Mouse (Mus musculus) midbrain, embryonic 11.5 days (tissue): Measurements from ENCODE around the gene Nid1. TPM values are rescaled to one million over a fixed set of nuclear protein-coding genes. Genes with fewer than 3 reads are reported as not detected.
"Not testable (repeated sequence)": the region's sequence is repeated elsewhere in the genome, so short reads cannot be mapped to it uniquely, and the experiment has no call there.

ENCODE experiments used
- ATAC-seq: fragments of 200-750 bp; cut with Nextera tagmentation; 2 replicates; pipeline ENCODE4 v1.8.0; 2017; ENCODE audit warnings: moderate TSS enrichment, moderate library complexity; ENCODE audit not compliant: low FRiP score
- DNase-seq: peaks from one replicate; pipeline ENCODE4 v3.0.0; 2015; ENCODE audit warnings: low spot score; ENCODE audit errors: missing footprints
- H3K27ac ChIP-seq: fragments of 300-500 bp; sonication (generic); 2 replicates; pipeline ENCODE4 v1.5.1; 2014; ENCODE audit warnings: low read depth, low read length
- H3K27me3 ChIP-seq: fragments of 300-500 bp; sonication (generic); 2 replicates; pipeline ENCODE4 v1.6.1; 2014; ENCODE audit warnings: mild to moderate bottlenecking, low read length, moderate library complexity, mixed read lengths; ENCODE audit not compliant: control insufficient read depth, insufficient read depth
- H3K36me3 ChIP-seq: fragments of 300-500 bp; sonication (generic); 2 replicates; pipeline ENCODE4 v1.6.1; 2014; ENCODE audit warnings: mild to moderate bottlenecking, low read length, moderate library complexity, mixed read lengths; ENCODE audit not compliant: control insufficient read depth, insufficient read depth
- H3K4me1 ChIP-seq: fragments of 300-500 bp; sonication (generic); 2 replicates; pipeline ENCODE4 v1.6.1; 2014; ENCODE audit warnings: low read length; ENCODE audit not compliant: control insufficient read depth, insufficient read depth
- H3K4me2 ChIP-seq: fragments of 300-500 bp; sonication (generic); 2 replicates; pipeline ENCODE4 v1.6.1; 2014; ENCODE audit warnings: mild to moderate bottlenecking, moderate library complexity
- H3K4me3 ChIP-seq: fragments of 300-500 bp; sonication (generic); 2 replicates; pipeline ENCODE4 v1.5.1; 2014; ENCODE audit warnings: low read depth, low read length
- H3K9ac ChIP-seq: fragments of 300-500 bp; sonication (generic); 2 replicates; pipeline ENCODE4 v1.6.1; 2014; ENCODE audit warnings: low read length
- H3K9me3 ChIP-seq: fragments of 300-500 bp; sonication (generic); 2 replicates; pipeline ENCODE4 v1.6.1; 2016; ENCODE audit warnings: low read length; ENCODE audit not compliant: control insufficient read depth
- WGBS: fragments of 180-500 bp; shearing (Covaris S2); extraction: QIAGEN DNeasy Blood & Tissue Kit; methylation state at CpG from one replicate; pipeline ENCODE4 v1.1.7; 2014; 5-methylcytosine and 5-hydroxymethylcytosine counted together
- polyA plus RNA-seq: library from polyadenylated mRNA; unstranded; fragments of >200 nt; fragmentation: Nextera tagmentation; extraction: Ambion mirVana; gene quantifications from 2 replicates; pipeline ENCODE4 v1.2.1, GENCODE M21; 2014

The Nid1 gene
- polyA plus RNA-seq, 1 experiment from 2014 or later: 42.7 TPM

GRCm38 (mm10) chr13:13538585-13539300 lies 101.4 kb downstream of the Nid1 start:
- no peak overlapping the region for H3K4me2 ChIP-seq

GRCm38 (mm10) chr13:13543073-13543472 lies 105.7 kb downstream of the Nid1 start:
- 90% methylated on average over 10 of the region's 10 CpGs for WGBS
- peak; percentile 14 for DNase-seq

More at GRCm38 (mm10) chr13:13538585-13539300, 101.4 kb downstream of the Nid1 start:
- WGBS: 61% methylated on average over 4 of the region's 4 CpGs
- no peak overlapping the region for H3K9ac ChIP-seq
- no peaks in the 10 kb centered on the region for H3K36me3 ChIP-seq
- DNase-seq: no peak
- H3K27ac ChIP-seq: no peak overlapping the region
- H3K4me3 ChIP-seq: no peak overlapping the region
- H3K9me3 ChIP-seq: no peaks in the 10 kb centered on the region
- no peaks in the 10 kb centered on the region for H3K4me1 ChIP-seq
- ATAC-seq: no peak
- no peaks in the 10 kb centered on the region for H3K27me3 ChIP-seq

GRCm38 (mm10) chr13:13546792-13547191 lies 109.4 kb downstream of the Nid1 start:
- Histone ChIP-seq H3K9me3 (no peaks in the 10 kb centered on the region), H3K4me1 (no peaks in the 10 kb centered on the region), H3K4me2 (no peak overlapping the region), H3K36me3 (no peaks in the 10 kb centered on the region), H3K27ac (no peak overlapping the region), H3K27me3 (peaks cover 21% of the 10 kb centered on the region), H3K9ac (no peak overlapping the region), H3K4me3 (no peak overlapping the region)
- no peak for ATAC-seq
- 84% methylated on average over 3 of the region's 3 CpGs for WGBS
- peak; percentile 31 for DNase-seq

More at GRCm38 (mm10) chr13:13543073-13543472, 105.7 kb downstream of the Nid1 start:
- not testable (repeated sequence) for H3K27me3 ChIP-seq, H3K4me2 ChIP-seq, ATAC-seq, H3K9ac ChIP-seq, H3K4me3 ChIP-seq, H3K27ac ChIP-seq, H3K36me3 ChIP-seq, H3K9me3 ChIP-seq, H3K4me1 ChIP-seq

- Histone ChIP-seq H3K9ac (no peak overlapping the region), H3K4me3 (no peak overlapping the region), H3K4me1 (no peaks in the 10 kb centered on the region), H3K4me2 (no peak overlapping the region), H3K27ac (no peak overlapping the region), H3K27me3 (peaks cover 21% of the 10 kb centered on the region), H3K36me3 (no peaks in the 10 kb centered on the region), H3K9me3 (no peaks in the 10 kb centered on the region)
- DNase-seq: peak; percentile 61
- no peak for ATAC-seq
- WGBS: 88% methylated on average over 4 of the region's 4 CpGs
Measured at GRCm38 (mm10) chr13:13547889-13548288, 110.5 kb downstream of the Nid1 start.

- Histone ChIP-seq H3K9ac (no peak overlapping the region), H3K4me3 (no peak overlapping the region), H3K36me3 (no peaks in the 10 kb centered on the region), H3K4me2 (no peak overlapping the region), H3K4me1 (no peaks in the 10 kb centered on the region), H3K9me3 (no peaks in the 10 kb centered on the region), H3K27me3 (peaks cover 21% of the 10 kb centered on the region), H3K27ac (no peak overlapping the region)
- ATAC-seq: no peak
- peak; percentile 67 for DNase-seq
- WGBS: 92% methylated on average over 6 of the region's 6 CpGs
Measured at GRCm38 (mm10) chr13:13548431-13549190, 111.3 kb downstream of the Nid1 start.

GRCm38 (mm10) chr13:13549687-13550660 lies 112.6 kb downstream of the Nid1 start:
- 68% methylated on average over 9 of the region's 9 CpGs for WGBS

GRCm38 (mm10) chr13:13552020-13552419 lies 114.7 kb downstream of the Nid1 start:
- WGBS: 25% methylated on average over 3 of the region's 3 CpGs
- H3K4me2 ChIP-seq: no peak overlapping the region
- no peaks in the 10 kb centered on the region for H3K36me3 ChIP-seq
- H3K4me3 ChIP-seq: no peak overlapping the region
- no peak overlapping the region for H3K27ac ChIP-seq
- H3K27me3 ChIP-seq: peaks cover 28% of the 10 kb centered on the region
- H3K9ac ChIP-seq: no peak overlapping the region
- H3K9me3 ChIP-seq: no peaks in the 10 kb centered on the region
- ATAC-seq (peak; percentile 78), DNase-seq (peak; percentile 89)
- H3K4me1 ChIP-seq: no peaks in the 10 kb centered on the region

More at GRCm38 (mm10) chr13:13549687-13550660, 112.6 kb downstream of the Nid1 start:
- Histone ChIP-seq H3K4me2 (no peak overlapping the region), H3K4me3 (no peak overlapping the region), H3K9me3 (no peaks in the 10 kb centered on the region), H3K4me1 (no peaks in the 10 kb centered on the region), H3K36me3 (no peaks in the 10 kb centered on the region), H3K9ac (no peak overlapping the region), H3K27ac (no peak overlapping the region), H3K27me3 (peaks cover 28% of the 10 kb centered on the region)
- DNase-seq (peak; percentile 78), ATAC-seq (no peak)

GRCm38 (mm10) chr13:13553660-13554059 lies 116.3 kb downstream of the Nid1 start:
- H3K9me3 ChIP-seq: no peaks in the 10 kb centered on the region
- no peak overlapping the region for H3K4me3 ChIP-seq
- H3K4me2 ChIP-seq: no peak overlapping the region
- no peak overlapping the region for H3K9ac ChIP-seq
- H3K4me1 ChIP-seq: no peaks in the 10 kb centered on the region
- DNase-seq: no peak
- WGBS: 81% methylated on average over 1 of the region's 1 CpGs
- ATAC-seq: no peak
- no peak overlapping the region for H3K27ac ChIP-seq
- peaks cover 28% of the 10 kb centered on the region for H3K27me3 ChIP-seq
- no peaks in the 10 kb centered on the region for H3K36me3 ChIP-seq
